Mouse (Mus musculus) adrenal gland, postnatal 36 days (tissue): ENCODE results near the gene Csrnp3. TPM values are rescaled to one million over a fixed set of nuclear protein-coding genes. Genes with fewer than 3 reads are reported as not detected.
A peak's percentile ranks its signal among the peaks of the same experiment; 100 is the strongest.

Source experiments
- DNase-seq, 2 experiments: peaks; one replicate each; pipeline ENCODE4 v3.0.0; 2021; ENCODE audit warnings: mixed read lengths in 1 of 2
- total RNA-seq, 2 experiments: library from RNA; stranded (reverse); gene quantifications; 2 replicates each; pipeline ENCODE4 v1.2.3; 2021

The Csrnp3 gene
- total RNA-seq, 2 experiments from 2014 or later = 0.33 to 0.69 TPM

GRCm38 (mm10) chr2:66024837-66025236 lies 179.3 kb downstream of the Csrnp3 start:
- no peak for DNase-seq

- DNase-seq = no peak
Observed at GRCm38 (mm10) chr2:66028812-66029211, 183.2 kb downstream of the Csrnp3 start.

GRCm38 (mm10) chr2:66034907-66035679 lies 189.5 kb downstream of the Csrnp3 start:
- DNase-seq = no peak

GRCm38 (mm10) chr2:66040611-66041010 lies 195.0 kb downstream of the Csrnp3 start:
- no peak for DNase-seq

- no peak for DNase-seq
Observed at GRCm38 (mm10) chr2:66041203-66041916, 195.8 kb downstream of the Csrnp3 start.

GRCm38 (mm10) chr2:66041917-66042419 lies 196.4 kb downstream of the Csrnp3 start:
- peak; percentile 26 to 44 for DNase-seq

GRCm38 (mm10) chr2:66043441-66044404 lies 198.2 kb downstream of the Csrnp3 start:
- no peak for DNase-seq

- no peak for DNase-seq
Observed at GRCm38 (mm10) chr2:66044405-66045089, 199.0 kb downstream of the Csrnp3 start.

- no peak for DNase-seq
Observed at GRCm38 (mm10) chr2:66063291-66063690, 217.7 kb downstream of the Csrnp3 start.

GRCm38 (mm10) chr2:66069454-66069853 lies 223.9 kb downstream of the Csrnp3 start:
- no peak for DNase-seq

GRCm38 (mm10) chr2:66080731-66081130 lies 235.2 kb downstream of the Csrnp3 start:
- DNase-seq = no peak

Other genes with a start within 250 kb of the Csrnp3 start
- 1 to 10 TPM in 1 of 2 experiments, under 1 TPM in 1; 0.66 to 1.1 TPM for gene Scn2a, start 225.0 kb upstream of the Csrnp3 start, total RNA-seq